Mouse (Mus musculus): ENCODE measurements at regions not wholly inside any gene's neighbourhood (a gene's known extent, or its start where the extent isn't known, plus 50 kb on each side); places are given as distances from the start of the nearest gene placed in this dataset.
A peak's percentile ranks its signal among the peaks of the same experiment; 100 is the strongest.

- H3K27ac ChIP-seq = no peak overlapping the region
- no peak overlapping the region for H3K4me3 ChIP-seq
- no peaks in the 10 kb centered on the region for H3K27me3 ChIP-seq
- H3K4me2 ChIP-seq = no peak overlapping the region
- H3K9ac ChIP-seq = no peak overlapping the region
- 80% methylated on average over 4 of the region's 4 CpGs for WGBS
- ATAC-seq (ENCODE audit: borderline replicate concordance, extremely low read depth, low FRiP score, low TSS enrichment) = no peak
- no peaks in the 10 kb centered on the region for H3K9me3 ChIP-seq
- no peaks in the 10 kb centered on the region for H3K36me3 ChIP-seq
- no peaks in the 10 kb centered on the region for H3K4me1 ChIP-seq
Observed at GRCm38 (mm10) chr1:166855988-166856387, 145.2 kb upstream of the Fam78b start.

GRCm38 (mm10) chr1:166866256-166866655 is 135.0 kb upstream of the Fam78b start:
- no peaks in the 10 kb centered on the region for H3K9me3 ChIP-seq
- ATAC-seq (ENCODE audit: borderline replicate concordance, extremely low read depth, low FRiP score, low TSS enrichment) = no peak
- no peaks in the 10 kb centered on the region for H3K27me3 ChIP-seq
- H3K4me2 ChIP-seq = no peak overlapping the region
- no peak overlapping the region for H3K4me3 ChIP-seq
- no peaks in the 10 kb centered on the region for H3K4me1 ChIP-seq
- WGBS = 55% methylated on average over 7 of the region's 7 CpGs
- H3K9ac ChIP-seq = no peak overlapping the region
- no peak overlapping the region for H3K27ac ChIP-seq
- H3K36me3 ChIP-seq = no peaks in the 10 kb centered on the region

- 72% methylated on average over 4 of the region's 4 CpGs for WGBS
- Histone ChIP-seq H3K27ac (no peak overlapping the region), H3K9ac (no peak overlapping the region), H3K9me3 (no peaks in the 10 kb centered on the region), H3K36me3 (no peaks in the 10 kb centered on the region), H3K27me3 (no peaks in the 10 kb centered on the region), H3K4me3 (no peak overlapping the region), H3K4me1 (no peaks in the 10 kb centered on the region), H3K4me2 (no peak overlapping the region)
- ATAC-seq (ENCODE audit: borderline replicate concordance, extremely low read depth, low FRiP score, low TSS enrichment) = no peak
Observed at GRCm38 (mm10) chr1:166871258-166871657, 130.0 kb upstream of the Fam78b start.

- H3K27me3 ChIP-seq = no peaks in the 10 kb centered on the region
- no peak for ATAC-seq (ENCODE audit: borderline replicate concordance, extremely low read depth, low FRiP score, low TSS enrichment)
- 84% methylated on average over 2 of the region's 2 CpGs for WGBS
Observed at GRCm38 (mm10) chr1:166876452-166876851, 124.8 kb upstream of the Fam78b start.

GRCm38 (mm10) chr1:166883215-166883614 is 118.0 kb upstream of the Fam78b start:
- Histone ChIP-seq H3K4me3 (no peak overlapping the region), H3K9ac (no peak overlapping the region), H3K4me2 (no peak overlapping the region), H3K4me1 (no peaks in the 10 kb centered on the region), H3K27me3 (no peaks in the 10 kb centered on the region), H3K36me3 (no peaks in the 10 kb centered on the region), H3K9me3 (no peaks in the 10 kb centered on the region), H3K27ac (no peak overlapping the region)
- ATAC-seq (ENCODE audit: borderline replicate concordance, extremely low read depth, low FRiP score, low TSS enrichment) = no peak
- WGBS = 83% methylated on average over 3 of the region's 3 CpGs

More at GRCm38 (mm10) chr1:166876452-166876851, 124.8 kb upstream of the Fam78b start:
- no peaks in the 10 kb centered on the region for H3K4me1 ChIP-seq
- no peak overlapping the region for H3K4me2 ChIP-seq
- no peaks in the 10 kb centered on the region for H3K9me3 ChIP-seq
- no peaks in the 10 kb centered on the region for H3K36me3 ChIP-seq
- no peak overlapping the region for H3K4me3 ChIP-seq
- H3K27ac ChIP-seq = no peak overlapping the region
- no peak overlapping the region for H3K9ac ChIP-seq

- H3K27me3 ChIP-seq = no peaks in the 10 kb centered on the region
- no peak overlapping the region for H3K27ac ChIP-seq
- H3K9ac ChIP-seq = no peak overlapping the region
- 62% methylated on average over 5 of the region's 5 CpGs for WGBS
- ATAC-seq (ENCODE audit: borderline replicate concordance, extremely low read depth, low FRiP score, low TSS enrichment) = no peak
- no peak overlapping the region for H3K4me3 ChIP-seq
- H3K4me1 ChIP-seq = peaks cover 12% of the 10 kb centered on the region
- H3K4me2 ChIP-seq = no peak overlapping the region
- H3K36me3 ChIP-seq = no peaks in the 10 kb centered on the region
- H3K9me3 ChIP-seq = no peaks in the 10 kb centered on the region
Observed at GRCm38 (mm10) chr1:166895945-166896344, 105.3 kb upstream of the Fam78b start.

- Histone ChIP-seq H3K4me3 (no peak overlapping the region), H3K27me3 (no peaks in the 10 kb centered on the region), H3K4me1 (peaks cover 12% of the 10 kb centered on the region), H3K36me3 (no peaks in the 10 kb centered on the region), H3K4me2 (no peak overlapping the region), H3K9ac (no peak overlapping the region), H3K9me3 (no peaks in the 10 kb centered on the region), H3K27ac (no peak overlapping the region)
- 83% methylated on average over 2 of the region's 2 CpGs for WGBS
- ATAC-seq (ENCODE audit: borderline replicate concordance, extremely low read depth, low FRiP score, low TSS enrichment) = no peak
Observed at GRCm38 (mm10) chr1:166898741-166899140, 102.5 kb upstream of the Fam78b start.

- WGBS = 47% methylated on average over 6 of the region's 6 CpGs
- Histone ChIP-seq H3K4me2 (no peak overlapping the region), H3K36me3 (no peaks in the 10 kb centered on the region), H3K9ac (no peak overlapping the region), H3K9me3 (no peaks in the 10 kb centered on the region), H3K4me1 (peaks cover 12% of the 10 kb centered on the region), H3K27ac (no peak overlapping the region), H3K27me3 (no peaks in the 10 kb centered on the region), H3K4me3 (no peak overlapping the region)
- ATAC-seq (ENCODE audit: borderline replicate concordance, extremely low read depth, low FRiP score, low TSS enrichment) = no peak
Observed at GRCm38 (mm10) chr1:166899238-166899637, 102.0 kb upstream of the Fam78b start.

- Histone ChIP-seq H3K4me2 (no peak overlapping the region), H3K4me3 (no peak overlapping the region), H3K4me1 (peaks cover 12% of the 10 kb centered on the region), H3K9me3 (no peaks in the 10 kb centered on the region), H3K36me3 (no peaks in the 10 kb centered on the region), H3K27ac (no peak overlapping the region), H3K9ac (no peak overlapping the region), H3K27me3 (no peaks in the 10 kb centered on the region)
- ATAC-seq (ENCODE audit: borderline replicate concordance, extremely low read depth, low FRiP score, low TSS enrichment) = 0 out of 2 replicates have a peak, but pooled peaks have one; percentile 36
- 61% methylated on average over 4 of the region's 4 CpGs for WGBS
Observed at GRCm38 (mm10) chr1:166900028-166900427, 101.2 kb upstream of the Fam78b start.

GRCm38 (mm10) chr1:166900441-166901161 is 100.6 kb upstream of the Fam78b start:
- Histone ChIP-seq H3K4me2 (no peak overlapping the region), H3K9me3 (no peaks in the 10 kb centered on the region), H3K4me1 (peaks cover 12% of the 10 kb centered on the region), H3K27me3 (no peaks in the 10 kb centered on the region), H3K27ac (no peak overlapping the region), H3K9ac (no peak overlapping the region), H3K36me3 (no peaks in the 10 kb centered on the region), H3K4me3 (no peak overlapping the region)
- WGBS = 34% methylated on average over 8 of the region's 8 CpGs
- peak; percentile 58; the same call in 1 of the 2 replicates for ATAC-seq (ENCODE audit: borderline replicate concordance, extremely low read depth, low FRiP score, low TSS enrichment)

GRCm38 (mm10) chr1:166901574-166901973 is 99.6 kb upstream of the Fam78b start:
- no peak for ATAC-seq (ENCODE audit: borderline replicate concordance, extremely low read depth, low FRiP score, low TSS enrichment)
- no peaks in the 10 kb centered on the region for H3K27me3 ChIP-seq
- H3K4me1 ChIP-seq = peaks cover 12% of the 10 kb centered on the region
- 51% methylated on average over 4 of the region's 4 CpGs for WGBS
- no peaks in the 10 kb centered on the region for H3K9me3 ChIP-seq
- H3K36me3 ChIP-seq = no peaks in the 10 kb centered on the region
- H3K4me3 ChIP-seq = no peak overlapping the region
- no peak overlapping the region for H3K9ac ChIP-seq
- no peak overlapping the region for H3K27ac ChIP-seq
- H3K4me2 ChIP-seq = no peak overlapping the region

- H3K36me3 ChIP-seq = no peaks in the 10 kb centered on the region
- H3K4me3 ChIP-seq = no peak overlapping the region
- ATAC-seq (ENCODE audit: borderline replicate concordance, extremely low read depth, low FRiP score, low TSS enrichment) = no peak
- no peak overlapping the region for H3K27ac ChIP-seq
- no peaks in the 10 kb centered on the region for H3K9me3 ChIP-seq
- no peaks in the 10 kb centered on the region for H3K27me3 ChIP-seq
- H3K4me2 ChIP-seq = no peak overlapping the region
- 83% methylated on average over 5 of the region's 5 CpGs for WGBS
- peaks cover 12% of the 10 kb centered on the region for H3K4me1 ChIP-seq
- no peak overlapping the region for H3K9ac ChIP-seq
Observed at GRCm38 (mm10) chr1:166903417-166903816, 97.8 kb upstream of the Fam78b start.

Measured in lung, embryonic 15.5 days (tissue).